Mouse (Mus musculus): Measurements from ENCODE around the gene Gfod2. TPM values are rescaled to one million over a fixed set of nuclear protein-coding genes. Genes with fewer than 3 reads are reported as not detected.

Gfod2 gene
- polyA plus RNA-seq, 1 experiment, result 5.2 TPM

- DNase-seq (ENCODE audit: low spot score), result no peak
Measured at GRCm38 (mm10) chr8:105704146-105704812, 54.2 kb downstream of the Gfod2 start.

GRCm38 (mm10) chr8:105702731-105703415 lies 55.6 kb downstream of the Gfod2 start:
- DNase-seq (ENCODE audit: low spot score), result no peak

- DNase-seq (ENCODE audit: low spot score), result no peak
Measured at GRCm38 (mm10) chr8:105702001-105702401, 56.5 kb downstream of the Gfod2 start.

GRCm38 (mm10) chr8:105700966-105701824 lies 57.3 kb downstream of the Gfod2 start, which contains the start of the genes Acd and Pard6a:
Gene Acd (minus strand): TSS chr8:105701102.
Gene Pard6a (plus strand): TSS chr8:105701148.
- DNase-seq (ENCODE audit: low spot score), result peak; percentile 95

- peak; percentile 46 for DNase-seq (ENCODE audit: low spot score)
Measured at GRCm38 (mm10) chr8:105700566-105700965, 57.9 kb downstream of the Gfod2 start.

- no peak for DNase-seq (ENCODE audit: low spot score)
Measured at GRCm38 (mm10) chr8:105699488-105700215, 58.8 kb downstream of the Gfod2 start.

GRCm38 (mm10) chr8:105698734-105699133 lies 59.7 kb downstream of the Gfod2 start:
- DNase-seq (ENCODE audit: low spot score), result no peak

- DNase-seq (ENCODE audit: low spot score), result no peak
Measured at GRCm38 (mm10) chr8:105697196-105697780, 61.2 kb downstream of the Gfod2 start.

- DNase-seq (ENCODE audit: low spot score), result no peak
Measured at GRCm38 (mm10) chr8:105695080-105695780, 63.2 kb downstream of the Gfod2 start.

GRCm38 (mm10) chr8:105694051-105694799 lies 64.2 kb downstream of the Gfod2 start:
- no peak for DNase-seq (ENCODE audit: low spot score)

- DNase-seq (ENCODE audit: low spot score), result no peak
Measured at GRCm38 (mm10) chr8:105693648-105694047, 64.8 kb downstream of the Gfod2 start.

- DNase-seq (ENCODE audit: low spot score), result no peak
Measured at GRCm38 (mm10) chr8:105692449-105693182, 65.8 kb downstream of the Gfod2 start.

GRCm38 (mm10) chr8:105690978-105691377 lies 67.5 kb downstream of the Gfod2 start:
- DNase-seq (ENCODE audit: low spot score), result no peak

- no peak for DNase-seq (ENCODE audit: low spot score)
Measured at GRCm38 (mm10) chr8:105689983-105690360, 68.5 kb downstream of the Gfod2 start.

- no peak for DNase-seq (ENCODE audit: low spot score)
Measured at GRCm38 (mm10) chr8:105689256-105689982, 69.0 kb downstream of the Gfod2 start.

- DNase-seq (ENCODE audit: low spot score), result no peak
Measured at GRCm38 (mm10) chr8:105688242-105688752, 70.2 kb downstream of the Gfod2 start.

- DNase-seq (ENCODE audit: low spot score), result no peak
Measured at GRCm38 (mm10) chr8:105687512-105687911, 71.0 kb downstream of the Gfod2 start.

GRCm38 (mm10) chr8:105686551-105686950 lies 71.9 kb downstream of the Gfod2 start:
- DNase-seq (ENCODE audit: low spot score), result no peak

All from urinary bladder, adult 2 months (tissue).